In the genomic region with DNA sequence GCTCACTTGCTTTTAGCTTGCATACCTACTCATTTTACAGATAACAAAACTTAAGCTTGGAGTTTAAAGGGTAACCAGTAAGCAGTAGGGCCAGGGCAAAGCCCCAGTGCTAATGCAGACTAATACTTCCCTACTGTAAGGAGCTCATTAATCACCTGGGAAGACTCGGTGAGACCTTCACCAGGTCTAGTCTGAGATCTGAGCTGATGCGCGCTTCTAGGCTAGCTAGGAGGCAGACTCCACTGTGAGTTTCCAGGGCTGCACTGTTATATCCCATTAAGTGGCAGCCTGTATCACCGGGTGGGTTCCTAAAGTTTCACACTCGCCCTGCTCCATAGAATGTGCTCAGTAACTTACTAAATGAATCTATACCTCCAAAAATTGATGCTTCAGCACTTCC, we compare ENCODE assay signal across 10 mouse cellular contexts. TPM values are rescaled to one million over a fixed set of nuclear protein-coding genes. Genes with fewer than 3 reads are reported as not detected.
DNase-seq lines count a peak whose midpoint lies in the region; ATAC-seq and TF ChIP-seq lines count a peak whose summit lies in the region.
"Had no signal": no experiment of that assay in that cellular context is flagged by ENCODE, and none has a peak within 500 bp of the region (broad histone marks: within the 10 kb centered on the region; RNA-seq: fewer than 3 reads in every experiment).

No protein-coding gene starts in this region.

- peaks cover 57% of the 10 kb centered on the region for H3K27me3 ChIP-seq in forebrain, embryonic 10.5 days (ENCODE audit: poor library complexity, severe bottlenecking)
- peaks cover 63% of the 10 kb centered on the region for H3K27me3 ChIP-seq in limb, embryonic 13.5 days
- peaks cover 3% of the 10 kb centered on the region; the same call in 1 of the 2 replicates for H3K27me3 ChIP-seq in splenic B cell, adult 2 months (ENCODE audit: control insufficient read depth, insufficient read depth, low read length, poor library complexity, severe bottlenecking)

- H3K4me2 ChIP-seq in limb, embryonic 13.5 days (replicated peaks), result peak overlapping the region; percentile 96

- no peaks in the 10 kb centered on the region for H3K36me3 ChIP-seq in forebrain, embryonic 10.5 days (replicated peaks)
- H3K36me3 ChIP-seq in limb, embryonic 13.5 days, result no peaks in the 10 kb centered on the region
- H3K36me3 ChIP-seq in splenic B cell, adult 2 months (ENCODE audit: control insufficient read depth, insufficient read depth, low read length, poor library complexity, severe bottlenecking), result no peaks in the 10 kb centered on the region

- H3K4me1 ChIP-seq in lung, adult 2 months (ENCODE audit: control insufficient read depth, insufficient read depth, low read length), result peaks cover 15% of the 10 kb centered on the region
- peaks cover 43% of the 10 kb centered on the region for H3K4me1 ChIP-seq in forebrain, embryonic 10.5 days
- peaks cover 5% of the 10 kb centered on the region for H3K4me1 ChIP-seq in limb, embryonic 13.5 days

- H3K9me3 ChIP-seq in forebrain, embryonic 10.5 days, result no peaks in the 10 kb centered on the region
- no peaks in the 10 kb centered on the region for H3K9me3 ChIP-seq in limb, embryonic 13.5 days

- no peak overlapping the region for H3K9ac ChIP-seq in limb, embryonic 13.5 days

- peak overlapping the region; percentile 95 for H3K4me3 ChIP-seq in lung, adult 2 months (replicated peaks; ENCODE audit: extremely low read depth, low read depth, low read length)
- peak overlapping the region; percentile 70 for H3K4me3 ChIP-seq in forebrain, embryonic 10.5 days
- peak overlapping the region; percentile 66 for H3K4me3 ChIP-seq in limb, embryonic 13.5 days

- no peak for TF ChIP-seq POLR2A in lung, adult 2 months (IDR thresholded peaks at IDR 0.05; ENCODE audit: borderline replicate concordance, extremely low read depth, low read depth, low read length)

- 28% methylated on average over 5 of the region's 5 CpGs for WGBS in lung, adult 2 months
- whole genome bisulfite sequencing in forebrain, embryonic 10.5 days, result 10% methylated on average over 5 of the region's 5 CpGs
- WGBS in limb, embryonic 13.5 days, result 8% methylated on average over 5 of the region's 5 CpGs

- no peak for DNase-seq in lung, adult 2 months
- no peak for DNase-seq in lung, postnatal 14 days
- no peak for DNase-seq in forebrain, embryonic 10.5 days (ENCODE audit: extremely low spot score, low spot score)
- DNase-seq in splenic B cell, adult 2 months (ENCODE audit: low read depth, low spot score), result peak; percentile 4
- no peak for DNase-seq in MN1 (ENCODE audit: low spot score)
- DNase-seq in layer of hippocampus, postnatal 25 days (ENCODE audit: extremely low spot score in 1 of 2, low spot score in 1 of 2), result no peak
- DNase-seq in c-Kit-positive CD71-positive TER-119-positive erythroid progenitor cells, embryonic 14.5 days (ENCODE audit: low spot score), result no peak

- no peak for TF ChIP-seq CTCF in lung, adult 2 months (IDR thresholded peaks at IDR 0.05; ENCODE audit: insufficient read depth, low read length)

- no peak overlapping the region for H3K27ac ChIP-seq in forebrain, embryonic 10.5 days
- H3K27ac ChIP-seq in limb, embryonic 13.5 days, result no peak overlapping the region

- no peak for ATAC-seq in limb, embryonic 13.5 days (ENCODE audit: low FRiP score, low read depth)

RNA-seq across cellular contexts. Expression of a gene that starts 1.6 kb away (rescaled TPM):
- polyA plus RNA-seq in lung, adult 2 months (2012; rRNA removed), result 22.1 and 23.1 TPM in 2 replicates
- 10.7 and 12.4 TPM in 2 replicates for polyA plus RNA-seq in forebrain, embryonic 10.5 days (2016; fragmentation: Nextera tagmentation; extraction: Ambion mirVana)
- polyA plus RNA-seq in limb, embryonic 13.5 days (2015; fragmentation: Nextera tagmentation; extraction: Ambion mirVana), result 5.4 TPM in 2 replicates
- 10 to 100 TPM; 24.2 to 32.3 TPM for total RNA-seq in layer of hippocampus, postnatal 25 days (2021)

RNA-seq across cellular contexts. Expression of a gene that starts 21.4 kb away (rescaled TPM):
- polyA plus RNA-seq in lung, adult 2 months (2012; rRNA removed), result not detected in 2 replicates
- polyA plus RNA-seq in forebrain, embryonic 10.5 days (2016; fragmentation: Nextera tagmentation; extraction: Ambion mirVana), result 0.06 TPM in 1 of 2 replicates, not detected in the other
- not detected in 2 replicates for polyA plus RNA-seq in limb, embryonic 13.5 days (2015; fragmentation: Nextera tagmentation; extraction: Ambion mirVana)
- total RNA-seq in layer of hippocampus, postnatal 25 days (2021), result not detected
- total RNA-seq: adrenal gland, postnatal 25 days; layer of hippocampus, postnatal 14 days had no signal

RNA-seq across cellular contexts. Expression of a gene that starts 43.3 kb away (rescaled TPM):
- polyA plus RNA-seq in lung, adult 2 months (2012; rRNA removed), result not detected in 2 replicates
- not detected in 2 replicates for polyA plus RNA-seq in forebrain, embryonic 10.5 days (2016; fragmentation: Nextera tagmentation; extraction: Ambion mirVana)
- polyA plus RNA-seq in limb, embryonic 13.5 days (2015; fragmentation: Nextera tagmentation; extraction: Ambion mirVana), result not detected in 2 replicates
- total RNA-seq in layer of hippocampus, postnatal 25 days (2021), result not detected
- total RNA-seq: adrenal gland, postnatal 25 days; layer of hippocampus, postnatal 14 days had no signal

RNA-seq across cellular contexts. Expression of a gene that starts 47.4 kb away (rescaled TPM):
- 4.8 and 6.6 TPM in 2 replicates for polyA plus RNA-seq in lung, adult 2 months (2012; rRNA removed)
- polyA plus RNA-seq in forebrain, embryonic 10.5 days (2016; fragmentation: Nextera tagmentation; extraction: Ambion mirVana), result 65.1 and 66.1 TPM in 2 replicates
- 42.8 and 46.0 TPM in 2 replicates for polyA plus RNA-seq in limb, embryonic 13.5 days (2015; fragmentation: Nextera tagmentation; extraction: Ambion mirVana)
- total RNA-seq in layer of hippocampus, postnatal 25 days (2021), result 10 to 100 TPM; 34.2 to 37.6 TPM

RNA-seq across cellular contexts. Expression of a gene that starts 57.3 kb away (rescaled TPM):
- polyA plus RNA-seq in lung, adult 2 months (2012; rRNA removed), result not detected in 2 replicates
- polyA plus RNA-seq in forebrain, embryonic 10.5 days (2016; fragmentation: Nextera tagmentation; extraction: Ambion mirVana), result not detected in 2 replicates
- not detected in 2 replicates for polyA plus RNA-seq in limb, embryonic 13.5 days (2015; fragmentation: Nextera tagmentation; extraction: Ambion mirVana)
- total RNA-seq in layer of hippocampus, postnatal 25 days (2021), result not detected
- total RNA-seq: adrenal gland, postnatal 25 days; layer of hippocampus, postnatal 14 days had no signal
